Mouse (Mus musculus) lung, adult 2 months (tissue): ENCODE data around the gene Atf7. TPM values are rescaled to one million over a fixed set of nuclear protein-coding genes. Genes with fewer than 3 reads are reported as not detected.
"Not testable (repeated sequence)": the region's sequence is repeated elsewhere in the genome, so short reads cannot be mapped to it uniquely, and the experiment has no call there.

Source experiments
- DNase-seq: peaks from one replicate; pipeline ENCODE4 v3.0.0; 2022
- H3K4me1 ChIP-seq: fragments of 200-500 bp; 2 replicates; pipeline ENCODE4 v1.6.1; 2011; ENCODE audit warnings: low read length; ENCODE audit not compliant: control insufficient read depth, insufficient read depth
- H3K4me3 ChIP-seq: fragments of 200-500 bp; replicated peaks from 2 replicates; pipeline ENCODE3; 2011; ENCODE audit warnings: low read depth, mild to moderate bottlenecking, control low read depth, low read length; ENCODE audit errors: extremely low read depth
- CTCF ChIP-seq: fragments of 200-500 bp; IDR thresholded peaks from 2 replicates; pipeline ENCODE4 v1.5.1; 2011; ENCODE audit warnings: mild to moderate bottlenecking, low read length, control low read depth; ENCODE audit not compliant: insufficient read depth
- POLR2A ChIP-seq: fragments of 200-500 bp; IDR thresholded peaks from 2 replicates; pipeline ENCODE4 v1.6.1; 2011; ENCODE audit warnings: low read depth, mild to moderate bottlenecking, control low read depth, low read length, borderline replicate concordance; ENCODE audit errors: extremely low read depth
- WGBS: fragments of 180-500 bp; shearing (Covaris S2); methylation state at CpG from one replicate; pipeline ENCODE4 v1.1.7; 2018; 5-methylcytosine and 5-hydroxymethylcytosine counted together
- polyA plus RNA-seq: library from polyadenylated mRNA; depleted of rRNA; stranded (reverse); fragments of >200 nt; gene quantifications from 2 replicates; pipeline ENCODE4 v1.2.3, GENCODE M21; 2012

Atf7 gene
- polyA plus RNA-seq, 1 experiment, result 119 TPM

GRCm38 (mm10) chr15:102663825-102664224 is 38.6 kb upstream of the Atf7 start:
- WGBS, result 83% methylated on average over 8 of the region's 8 CpGs

GRCm38 (mm10) chr15:102662601-102663000 is 37.3 kb upstream of the Atf7 start:
- WGBS, result no CpG with 5 or more reads among the region's 2 CpGs
- not testable (repeated sequence) for H3K4me1 ChIP-seq, DNase-seq, H3K4me3 ChIP-seq

More at GRCm38 (mm10) chr15:102663825-102664224, 38.6 kb upstream of the Atf7 start:
- DNase-seq, result no peak
- TF ChIP-seq CTCF, result no peak
- no peak for TF ChIP-seq POLR2A
- H3K4me3 ChIP-seq, result no peak overlapping the region
- no peaks in the 10 kb centered on the region for H3K4me1 ChIP-seq

GRCm38 (mm10) chr15:102657926-102658381 is 32.7 kb upstream of the Atf7 start:
- DNase-seq, result no peak
- TF ChIP-seq POLR2A (no peak), CTCF (no peak)
- 49% methylated on average over 3 of the region's 3 CpGs for WGBS

GRCm38 (mm10) chr15:102656658-102657057 is 31.4 kb upstream of the Atf7 start:
- Histone ChIP-seq H3K4me3 (no peak overlapping the region), H3K4me1 (peaks cover 7% of the 10 kb centered on the region)
- peak; percentile 36 for DNase-seq
- TF ChIP-seq CTCF, result no peak
- TF ChIP-seq POLR2A, result no peak
- WGBS, result 13% methylated on average over 4 of the region's 4 CpGs

More at GRCm38 (mm10) chr15:102657926-102658381, 32.7 kb upstream of the Atf7 start:
- no peak overlapping the region for H3K4me3 ChIP-seq
- H3K4me1 ChIP-seq, result peaks cover 7% of the 10 kb centered on the region

- 76% methylated on average over 9 of the region's 9 CpGs for WGBS
- not testable (repeated sequence) for DNase-seq
Observed at GRCm38 (mm10) chr15:102651928-102652660, 26.8 kb upstream of the Atf7 start.

GRCm38 (mm10) chr15:102651107-102651506 is 25.8 kb upstream of the Atf7 start:
- TF ChIP-seq POLR2A (no peak), CTCF (no peak)
- H3K4me3 ChIP-seq, result no peak overlapping the region
- no peak for DNase-seq
- H3K4me1 ChIP-seq, result no peaks in the 10 kb centered on the region; the same call in 1 of the 2 replicates
- 80% methylated on average over 3 of the region's 3 CpGs for WGBS

More at GRCm38 (mm10) chr15:102651928-102652660, 26.8 kb upstream of the Atf7 start:
- not testable (repeated sequence) for H3K4me3 ChIP-seq, H3K4me1 ChIP-seq

GRCm38 (mm10) chr15:102635817-102636216 is 10.6 kb upstream of the Atf7 start:
- 61% methylated on average over 3 of the region's 3 CpGs for WGBS
- Histone ChIP-seq H3K4me1 (no peaks in the 10 kb centered on the region), H3K4me3 (no peak overlapping the region)
- TF ChIP-seq POLR2A, result no peak
- TF ChIP-seq CTCF, result no peak
- DNase-seq, result no peak

- no peak overlapping the region for H3K4me3 ChIP-seq
- no peak for DNase-seq
- no peak for TF ChIP-seq POLR2A
- H3K4me1 ChIP-seq, result no peaks in the 10 kb centered on the region
- 90% methylated on average over 8 of the region's 8 CpGs for WGBS
Observed at GRCm38 (mm10) chr15:102634684-102635083, 9.4 kb upstream of the Atf7 start.

GRCm38 (mm10) chr15:102625687-102626055 is 407 bp upstream of the Atf7 start:
- DNase-seq, result no peak
- H3K4me1 ChIP-seq, result peaks cover 5% of the 10 kb centered on the region; the same call in 1 of the 2 replicates
- H3K4me3 ChIP-seq, result peak overlapping the region; percentile 83
- no peak for TF ChIP-seq POLR2A
- no peak for TF ChIP-seq CTCF
- under 1% methylated on average over 18 of the region's 18 CpGs for WGBS

GRCm38 (mm10) chr15:102624291-102624969 is 834 bp downstream of the Atf7 start:
- Histone ChIP-seq H3K4me1 (peaks cover 5% of the 10 kb centered on the region; the same call in 1 of the 2 replicates), H3K4me3 (peak overlapping the region; percentile 83)
- TF ChIP-seq POLR2A, result no peak
- no peak for TF ChIP-seq CTCF
- WGBS, result 1% methylated on average over 17 of the region's 17 CpGs
- DNase-seq, result no peak
